Comparison of ENCODE assay signal across 12 mouse cellular contexts in genomic region chr2:156177079-156177478, GRCm38 (mm10). TPM values are rescaled to one million over a fixed set of nuclear protein-coding genes. Genes with fewer than 3 reads are reported as not detected.
DNase-seq lines count a peak whose midpoint lies in the region; ATAC-seq and TF ChIP-seq lines count a peak whose summit lies in the region.
"Had no signal": no experiment of that assay in that cellular context is flagged by ENCODE, and none has a peak within 500 bp of the region (broad histone marks: within the 10 kb centered on the region; RNA-seq: fewer than 3 reads in every experiment).

No protein-coding gene starts in this region.

- 62% methylated on average over 6 of the region's 6 CpGs for WGBS in heart, embryonic 14.5 days
- WGBS in lung, embryonic 14.5 days = 80% methylated on average over 6 of the region's 6 CpGs
- 84% methylated on average over 6 of the region's 6 CpGs for WGBS in embryonic facial prominence, embryonic 14.5 days

- peak overlapping the region; percentile 34 for H3K4me2 ChIP-seq in heart, embryonic 14.5 days (ENCODE audit: low read length)
- peak overlapping the region; percentile 27; the same call in 1 of the 2 replicates for H3K4me2 ChIP-seq in lung, embryonic 14.5 days
- peak overlapping the region; percentile 26 for H3K4me2 ChIP-seq in embryonic facial prominence, embryonic 14.5 days (ENCODE audit: low read depth, low read length)

- no peak overlapping the region; a peak in 1 of 4 replicates for H3K4me3 ChIP-seq in heart, embryonic 14.5 days (ENCODE audit: control insufficient read depth in 1 of 2, insufficient read depth in 1 of 2, low read depth in 1 of 2, low read length in 2 of 2)
- no peak overlapping the region for H3K4me3 ChIP-seq in lung, embryonic 14.5 days (ENCODE audit: low read depth, low read length)
- peak overlapping the region; percentile 6; the same call in 1 of the 2 replicates for H3K4me3 ChIP-seq in embryonic facial prominence, embryonic 14.5 days (ENCODE audit: low read depth, low read length)

- no peak overlapping the region for H3K27ac ChIP-seq in heart, embryonic 14.5 days (replicated peaks in 1 of 2; ENCODE audit: control insufficient read depth in 1 of 2, insufficient read depth in 1 of 2, low read depth in 2 of 2, low read length in 2 of 2)
- no peak overlapping the region for H3K27ac ChIP-seq in lung, embryonic 14.5 days (ENCODE audit: low read depth)
- H3K27ac ChIP-seq in embryonic facial prominence, embryonic 14.5 days (replicated peaks; ENCODE audit: low read depth, low read length) = no peak overlapping the region
- H3K27ac ChIP-seq: forebrain, embryonic 12.5 days had no signal

- DNase-seq in heart, adult 18-20 months = no peak
- DNase-seq in lung, embryonic 14.5 days = no peak
- DNase-seq in lung, postnatal 4 days = no peak
- DNase-seq in embryonic facial prominence, embryonic 14.5 days (ENCODE audit: low spot score) = no peak
- peak; percentile 61 for DNase-seq in naive thymus-derived CD4-positive, alpha-beta T cell, adult 2 months (ENCODE audit: low read depth)
- DNase-seq in right cerebral cortex, postnatal 4 days = no peak
- no peak for DNase-seq in cerebellum, postnatal 4 days (ENCODE audit: low spot score in 2 of 2)
- DNase-seq: adrenal gland, adult 8-10 months; cerebellum, adult 9-10 months; heart, postnatal 14 days had no signal

- H3K36me3 ChIP-seq in heart, embryonic 14.5 days (ENCODE audit: control insufficient read depth, insufficient read depth, low read length) = peaks cover 67% of the 10 kb centered on the region
- peaks cover 63% of the 10 kb centered on the region for H3K36me3 ChIP-seq in lung, embryonic 14.5 days (ENCODE audit: insufficient read depth)
- peaks cover 66% of the 10 kb centered on the region for H3K36me3 ChIP-seq in embryonic facial prominence, embryonic 14.5 days (ENCODE audit: control insufficient read depth, insufficient read depth, low read length)

- no peak for ATAC-seq in heart, embryonic 14.5 days (ENCODE audit: insufficient number of reproducible peaks, insufficient read depth, low FRiP score, low read depth)
- ATAC-seq in lung, embryonic 14.5 days (ENCODE audit: insufficient read depth) = no peak
- no peak for ATAC-seq in embryonic facial prominence, embryonic 14.5 days (ENCODE audit: low read depth)

- peaks cover 2 to 29% of the 10 kb centered on the region in 2 experiments; a peak in 3 of 4 replicates for H3K4me1 ChIP-seq in heart, embryonic 14.5 days (ENCODE audit: control insufficient read depth in 2 of 2, insufficient read depth in 2 of 2, low read length in 2 of 2)
- peaks cover 9% of the 10 kb centered on the region; the same call in 1 of the 2 replicates for H3K4me1 ChIP-seq in lung, embryonic 14.5 days (ENCODE audit: insufficient read depth)
- H3K4me1 ChIP-seq in embryonic facial prominence, embryonic 14.5 days (ENCODE audit: control insufficient read depth, insufficient read depth, low read length) = peaks cover 27% of the 10 kb centered on the region

- H3K9me3 ChIP-seq in heart, embryonic 14.5 days (ENCODE audit: control insufficient read depth, low read length) = no peaks in the 10 kb centered on the region
- H3K9me3 ChIP-seq in lung, embryonic 14.5 days (ENCODE audit: low read depth, low read length) = no peaks in the 10 kb centered on the region
- no peaks in the 10 kb centered on the region for H3K9me3 ChIP-seq in embryonic facial prominence, embryonic 14.5 days (ENCODE audit: control insufficient read depth, low read length)
- H3K9me3 ChIP-seq: forebrain, embryonic 12.5 days had no signal

- no peak overlapping the region for H3K9ac ChIP-seq in heart, embryonic 14.5 days (ENCODE audit: low read length)
- no peak overlapping the region; the same call in 1 of the 2 replicates for H3K9ac ChIP-seq in lung, embryonic 14.5 days
- 0 out of 2 replicates have a peak overlapping the region, but pooled peaks have one; percentile 22 for H3K9ac ChIP-seq in embryonic facial prominence, embryonic 14.5 days (ENCODE audit: low read depth, low read length)
- H3K9ac ChIP-seq: forebrain, embryonic 12.5 days had no signal

- no peaks in the 10 kb centered on the region for H3K27me3 ChIP-seq in heart, embryonic 14.5 days (ENCODE audit: control insufficient read depth, insufficient read depth, low read length)
- no peaks in the 10 kb centered on the region for H3K27me3 ChIP-seq in lung, embryonic 14.5 days (ENCODE audit: insufficient read depth, low read length)
- H3K27me3 ChIP-seq in embryonic facial prominence, embryonic 14.5 days (replicated peaks; ENCODE audit: control insufficient read depth, insufficient read depth, low read length) = no peaks in the 10 kb centered on the region

- no peak for TF ChIP-seq CTCF in lung, embryonic 14.5 days (IDR thresholded peaks at IDR 0.05; ENCODE audit: low read depth)

RNA-seq across cellular contexts. Expression of gene Rbm39, which starts 3.0 kb away (rescaled TPM):
- polyA plus RNA-seq in heart, embryonic 14.5 days (2014; fragmentation: Nextera tagmentation; extraction: Ambion mirVana) = 407 and 423 TPM in 2 replicates
- total RNA-seq in heart, adult 18-20 months (2021) = 100 to 1,000 TPM; 143 to 154 TPM
- polyA plus RNA-seq in lung, embryonic 14.5 days (2014; fragmentation: Nextera tagmentation; extraction: Ambion mirVana) = 563 and 569 TPM in 2 replicates
- 561 and 619 TPM in 2 replicates for polyA plus RNA-seq in embryonic facial prominence, embryonic 14.5 days (2014; fragmentation: Nextera tagmentation; extraction: Ambion mirVana)

RNA-seq across cellular contexts. Expression of gene Phf20, which starts 19.2 kb away (rescaled TPM):
- 44.6 and 51.3 TPM in 2 replicates for polyA plus RNA-seq in heart, embryonic 14.5 days (2014; fragmentation: Nextera tagmentation; extraction: Ambion mirVana)
- total RNA-seq in heart, adult 18-20 months (2021) = 10 to 100 TPM; 22.8 to 24.8 TPM
- 73.6 and 77.3 TPM in 2 replicates for polyA plus RNA-seq in lung, embryonic 14.5 days (2014; fragmentation: Nextera tagmentation; extraction: Ambion mirVana)
- polyA plus RNA-seq in embryonic facial prominence, embryonic 14.5 days (2014; fragmentation: Nextera tagmentation; extraction: Ambion mirVana) = 69.8 and 76.1 TPM in 2 replicates

RNA-seq across cellular contexts. Expression of gene Nfs1, which starts 33.1 kb away (rescaled TPM):
- 63.8 and 64.8 TPM in 2 replicates for polyA plus RNA-seq in heart, embryonic 14.5 days (2014; fragmentation: Nextera tagmentation; extraction: Ambion mirVana)
- 10 to 100 TPM; 93.7 to 97.1 TPM for total RNA-seq in heart, adult 18-20 months (2021)
- polyA plus RNA-seq in lung, embryonic 14.5 days (2014; fragmentation: Nextera tagmentation; extraction: Ambion mirVana) = 37.5 and 40.9 TPM in 2 replicates
- 36.0 and 40.8 TPM in 2 replicates for polyA plus RNA-seq in embryonic facial prominence, embryonic 14.5 days (2014; fragmentation: Nextera tagmentation; extraction: Ambion mirVana)

RNA-seq across cellular contexts. Expression of gene Romo1, which starts 33.2 kb away (rescaled TPM):
- 463 and 501 TPM in 2 replicates for polyA plus RNA-seq in heart, embryonic 14.5 days (2014; fragmentation: Nextera tagmentation; extraction: Ambion mirVana)
- total RNA-seq in heart, adult 18-20 months (2021) = 100 to 1,000 TPM; 383 to 389 TPM
- 396 and 414 TPM in 2 replicates for polyA plus RNA-seq in lung, embryonic 14.5 days (2014; fragmentation: Nextera tagmentation; extraction: Ambion mirVana)
- polyA plus RNA-seq in embryonic facial prominence, embryonic 14.5 days (2014; fragmentation: Nextera tagmentation; extraction: Ambion mirVana) = 411 and 416 TPM in 2 replicates

RNA-seq across cellular contexts. Expression of gene Gm28036, which starts 50.2 kb away (rescaled TPM):
- polyA plus RNA-seq in heart, embryonic 14.5 days (2014; fragmentation: Nextera tagmentation; extraction: Ambion mirVana) = 7.6 and 9.4 TPM in 2 replicates
- 10 to 100 TPM in 1 of 2 experiments, 1 to 10 TPM in 1; 6.5 to 12.3 TPM for total RNA-seq in heart, adult 18-20 months (2021)
- polyA plus RNA-seq in lung, embryonic 14.5 days (2014; fragmentation: Nextera tagmentation; extraction: Ambion mirVana) = 11.0 and 16.6 TPM in 2 replicates
- 10.6 and 15.7 TPM in 2 replicates for polyA plus RNA-seq in embryonic facial prominence, embryonic 14.5 days (2014; fragmentation: Nextera tagmentation; extraction: Ambion mirVana)
